Mouse (Mus musculus) splenic B cell, adult 2 months (primary cell): ENCODE data around the gene Kazn.

Experiments
- DNase-seq: peaks from one replicate; pipeline ENCODE4 v3.0.0-alpha.2; 2011; ENCODE audit warnings: low read depth, low spot score
- H3K27me3 ChIP-seq: 2 replicates; pipeline ENCODE4 v1.6.1; 2012; ENCODE audit warnings: mild to moderate bottlenecking, low read length, moderate library complexity, mixed read lengths; ENCODE audit not compliant: control insufficient read depth, poor library complexity, insufficient read depth, severe bottlenecking
- H3K36me3 ChIP-seq: 2 replicates; pipeline ENCODE4 v1.6.1; 2012; ENCODE audit warnings: mild to moderate bottlenecking, low read length, moderate library complexity, mixed read lengths; ENCODE audit not compliant: control insufficient read depth, poor library complexity, insufficient read depth, severe bottlenecking

Gene Kazn

GRCm38 (mm10) chr4:142118522-142118921 lies 120.7 kb downstream of the Kazn start:
- Histone ChIP-seq H3K27me3 (no peaks in the 10 kb centered on the region), H3K36me3 (no peaks in the 10 kb centered on the region)
- DNase-seq, result no peak

- no peak for DNase-seq
- H3K36me3 ChIP-seq, result no peaks in the 10 kb centered on the region
- no peaks in the 10 kb centered on the region for H3K27me3 ChIP-seq
Observed at GRCm38 (mm10) chr4:142117993-142118392, 121.2 kb downstream of the Kazn start.

GRCm38 (mm10) chr4:142113306-142113705 lies 125.9 kb downstream of the Kazn start:
- Histone ChIP-seq H3K36me3 (no peaks in the 10 kb centered on the region), H3K27me3 (no peaks in the 10 kb centered on the region)
- no peak for DNase-seq

GRCm38 (mm10) chr4:142103081-142103671 lies 136.0 kb downstream of the Kazn start:
- DNase-seq, result no peak
- no peaks in the 10 kb centered on the region for H3K36me3 ChIP-seq
- H3K27me3 ChIP-seq, result no peaks in the 10 kb centered on the region

GRCm38 (mm10) chr4:142098303-142098702 lies 140.9 kb downstream of the Kazn start:
- Histone ChIP-seq H3K36me3 (no peaks in the 10 kb centered on the region), H3K27me3 (no peaks in the 10 kb centered on the region)
- peak; percentile 53 for DNase-seq

GRCm38 (mm10) chr4:142097871-142098270 lies 141.3 kb downstream of the Kazn start:
- H3K27me3 ChIP-seq, result no peaks in the 10 kb centered on the region
- DNase-seq, result no peak
- no peaks in the 10 kb centered on the region for H3K36me3 ChIP-seq

GRCm38 (mm10) chr4:142095513-142096241 lies 143.5 kb downstream of the Kazn start:
- no peak for DNase-seq
- no peaks in the 10 kb centered on the region for H3K27me3 ChIP-seq
- no peaks in the 10 kb centered on the region for H3K36me3 ChIP-seq

GRCm38 (mm10) chr4:142094386-142094785 lies 144.8 kb downstream of the Kazn start:
- H3K36me3 ChIP-seq, result no peaks in the 10 kb centered on the region
- no peak for DNase-seq
- no peaks in the 10 kb centered on the region for H3K27me3 ChIP-seq

DNA sequence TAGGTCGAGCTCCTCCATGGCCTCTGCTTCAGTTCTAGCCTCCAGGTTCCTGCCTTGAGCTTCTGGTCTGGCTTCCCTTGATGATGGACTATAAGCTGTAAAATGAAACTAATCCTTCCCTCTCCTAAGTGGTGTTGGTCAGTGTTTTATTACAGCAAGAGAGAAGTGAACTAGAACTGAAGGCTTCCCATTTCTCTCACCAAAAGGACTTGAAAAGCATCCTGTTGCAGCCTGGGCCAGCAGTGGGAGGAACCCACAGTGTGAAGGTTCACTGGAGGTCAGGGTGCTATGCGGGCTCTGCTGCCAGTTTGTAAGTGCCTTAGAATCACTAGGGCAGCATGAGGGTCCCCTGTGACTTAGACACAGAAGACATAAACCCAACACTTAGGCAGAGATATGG lies 148.1 kb downstream of the Kazn start:
- DNase-seq, result no peak
- H3K27me3 ChIP-seq, result no peaks in the 10 kb centered on the region

DNA sequence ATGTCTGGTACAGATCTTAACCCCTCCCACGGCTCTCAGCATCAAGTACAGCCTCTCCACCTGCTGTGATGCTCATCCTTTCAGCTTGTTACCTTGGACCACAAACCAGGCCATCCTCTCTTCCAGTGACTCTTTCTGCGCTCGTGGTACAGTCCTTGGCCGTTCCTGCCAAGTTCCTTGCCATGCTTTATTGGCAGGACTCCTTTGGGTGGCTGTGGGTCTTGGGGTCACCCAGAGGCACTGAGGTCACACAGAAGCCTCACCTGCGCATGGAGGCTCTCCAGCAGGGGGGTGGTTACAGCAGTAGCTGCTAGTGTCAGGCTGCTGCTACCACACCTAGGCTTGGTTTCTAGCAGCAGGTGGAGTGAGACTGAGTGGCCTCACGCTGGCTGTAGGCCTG lies 149.2 kb downstream of the Kazn start:
- DNase-seq, result no peak
- no peaks in the 10 kb centered on the region for H3K36me3 ChIP-seq

More for the DNA sequence above, 148.1 kb downstream of the Kazn start:
- H3K36me3 ChIP-seq, result no peaks in the 10 kb centered on the region

DNA sequence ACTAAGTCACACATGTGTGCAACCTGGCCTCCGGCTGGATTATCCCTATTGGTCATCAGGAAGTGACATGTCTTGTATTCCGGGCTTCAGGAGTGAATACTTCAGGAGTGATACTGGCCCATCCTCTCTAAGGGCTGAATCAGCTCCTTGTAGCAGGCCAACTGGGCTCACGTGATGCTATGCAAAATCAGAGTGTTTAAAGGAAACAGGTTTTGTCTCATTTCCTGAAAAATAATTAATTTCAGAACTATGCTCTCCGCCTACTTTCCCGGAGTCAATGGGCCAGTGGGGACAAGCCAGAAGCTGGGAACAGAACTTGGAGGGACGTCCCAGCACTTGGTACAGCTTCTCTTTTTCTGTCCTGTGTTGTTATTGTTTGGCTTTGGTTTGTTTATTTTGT lies 150.4 kb downstream of the Kazn start:
- no peak for DNase-seq
- no peaks in the 10 kb centered on the region for H3K36me3 ChIP-seq
- no peaks in the 10 kb centered on the region for H3K27me3 ChIP-seq

More for the DNA sequence above, 149.2 kb downstream of the Kazn start:
- no peaks in the 10 kb centered on the region for H3K27me3 ChIP-seq

GRCm38 (mm10) chr4:142088409-142088808 lies 150.8 kb downstream of the Kazn start:
- Histone ChIP-seq H3K27me3 (no peaks in the 10 kb centered on the region), H3K36me3 (no peaks in the 10 kb centered on the region)
- no peak for DNase-seq

DNA sequence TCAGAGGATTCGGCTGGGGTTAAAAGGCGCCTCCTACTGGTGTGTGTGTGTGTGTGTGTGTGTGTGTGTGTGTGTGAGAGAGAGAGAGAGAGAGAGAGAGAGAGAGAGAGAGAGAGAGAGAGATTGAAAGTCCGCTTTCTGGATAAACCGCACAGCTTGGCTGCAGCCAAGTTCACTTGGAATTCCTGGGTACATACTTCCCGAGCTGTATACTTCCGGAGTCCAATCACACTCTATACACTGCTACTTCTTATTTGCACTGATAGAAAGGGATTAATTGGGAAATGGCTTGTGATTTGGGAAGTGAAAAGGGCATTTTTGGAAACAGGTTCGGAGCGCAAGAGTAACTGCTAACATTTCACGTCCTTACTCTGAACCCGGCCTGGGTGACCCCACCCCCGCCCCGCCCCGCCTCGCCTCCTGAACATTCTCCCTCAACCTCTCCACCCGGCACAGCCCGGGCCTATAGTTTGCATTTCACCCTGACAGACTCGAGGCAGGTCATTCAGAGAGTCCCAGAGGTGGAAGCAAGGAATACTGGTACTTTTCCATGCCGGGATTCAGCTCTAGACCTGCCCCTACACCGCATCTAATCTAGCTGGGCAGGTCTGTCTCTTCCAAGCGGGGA lies 154.2 kb downstream of the Kazn start:
- Histone ChIP-seq H3K36me3 (no peaks in the 10 kb centered on the region), H3K27me3 (no peaks in the 10 kb centered on the region)
- DNase-seq, result no peak

DNA sequence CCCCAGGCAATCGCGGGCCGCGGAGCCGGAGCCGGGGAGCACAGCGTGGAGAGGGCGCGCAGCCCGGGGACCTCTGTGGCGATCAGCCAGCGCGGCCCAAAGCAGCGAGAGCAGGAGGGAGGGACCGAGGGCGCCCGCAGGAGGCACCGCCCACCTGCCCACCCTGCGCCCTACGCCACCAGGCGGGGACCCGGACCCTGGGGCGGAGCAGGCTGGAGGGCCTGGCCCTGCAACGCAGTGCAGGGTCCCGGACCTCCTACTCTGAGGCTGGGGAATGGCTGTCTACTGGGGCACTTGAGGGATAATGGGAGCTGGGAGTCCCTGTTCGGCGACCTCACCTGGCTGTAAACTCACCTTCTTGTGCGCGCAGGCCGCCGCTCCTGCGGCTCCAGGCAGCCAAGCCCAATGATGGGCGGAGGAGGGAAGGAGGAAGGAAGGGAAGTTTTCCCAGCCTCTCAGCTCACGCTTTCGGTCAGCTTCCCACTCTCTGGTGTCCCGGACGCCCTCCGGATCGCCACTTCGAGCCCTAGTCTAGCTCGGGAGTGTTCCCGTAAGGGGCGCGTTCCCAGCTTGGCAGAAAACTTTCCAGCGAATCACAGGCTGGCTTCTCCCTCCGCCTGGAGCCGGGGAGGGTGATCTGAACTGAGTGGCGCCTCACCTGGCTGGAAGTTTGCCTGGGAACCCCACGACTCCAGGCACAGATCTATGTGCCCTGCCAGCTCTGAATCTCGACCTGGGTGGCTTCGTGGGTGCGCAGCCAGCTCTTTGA lies 154.9 kb downstream of the Kazn start, which contains the start of gene Tmem51:
Gene Tmem51 (minus strand): TSS at position 174 of the 769 bp plus-strand sequence.
- no peaks in the 10 kb centered on the region for H3K27me3 ChIP-seq
- DNase-seq, result peak; percentile 15
- no peaks in the 10 kb centered on the region for H3K36me3 ChIP-seq

DNA sequence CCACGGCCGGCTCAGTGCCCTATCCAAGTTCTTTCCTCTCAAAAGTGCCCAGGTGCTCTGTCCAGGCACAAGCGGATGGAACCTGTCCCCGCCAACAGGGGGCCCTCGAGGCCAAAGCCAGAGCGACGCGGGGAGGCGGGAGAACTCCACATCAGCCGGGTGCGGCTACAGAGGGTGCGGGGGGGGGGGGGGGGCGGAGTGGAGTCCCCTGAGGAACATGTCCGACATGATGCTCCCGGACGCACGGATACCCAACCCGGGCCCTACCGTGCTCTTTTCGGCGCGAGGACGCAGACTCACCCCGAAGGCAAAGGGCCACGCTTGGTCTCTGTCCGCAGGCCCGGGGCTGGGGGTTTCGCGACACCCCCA lies 155.5 kb downstream of the Kazn start:
- Histone ChIP-seq H3K36me3 (no peaks in the 10 kb centered on the region), H3K27me3 (no peaks in the 10 kb centered on the region)
- peak; percentile 53 for DNase-seq
